In the genomic region with DNA sequence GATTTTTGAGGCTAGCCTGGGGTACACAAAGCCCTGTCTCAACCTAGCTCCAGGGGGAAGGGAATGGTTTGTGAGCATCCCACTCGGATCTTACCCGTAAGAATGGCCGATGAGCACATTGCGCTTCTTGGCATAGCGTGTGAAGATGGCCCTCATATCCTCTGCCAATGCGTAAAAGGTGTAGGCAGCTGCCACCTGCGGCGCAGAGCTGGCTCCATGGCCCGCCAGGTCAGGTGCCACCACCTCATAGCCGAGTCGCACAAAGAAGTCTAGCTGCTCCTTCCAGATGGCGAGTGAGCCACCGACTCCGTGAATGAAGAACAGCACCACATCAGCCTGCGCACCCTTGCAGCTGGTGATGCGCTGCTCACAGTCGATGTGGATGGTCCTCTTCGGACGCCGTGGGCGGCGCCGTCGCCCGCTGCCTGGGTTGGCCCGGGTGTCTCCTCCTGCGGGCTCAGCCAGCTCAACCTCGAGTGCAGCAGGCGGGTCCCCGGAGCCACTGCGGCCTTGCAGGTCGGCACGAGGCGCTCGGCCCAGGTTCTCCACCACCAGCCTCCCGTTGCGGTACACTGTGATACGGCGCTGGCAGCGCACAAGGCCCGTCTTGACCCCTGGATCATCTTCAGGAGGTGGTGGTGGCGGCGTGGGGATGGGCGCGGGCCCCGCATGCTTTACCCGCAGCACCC, we compare ENCODE assay signal across 11 mouse cellular contexts. TPM values are rescaled to one million over a fixed set of nuclear protein-coding genes. Genes with fewer than 3 reads are reported as not detected.
DNase-seq lines count a peak whose midpoint lies in the region; ATAC-seq and TF ChIP-seq lines count a peak whose summit lies in the region.
"Had no signal": no experiment of that assay in that cellular context is flagged by ENCODE, and none has a peak within 500 bp of the region (broad histone marks: within the 10 kb centered on the region; RNA-seq: fewer than 3 reads in every experiment).

No protein-coding gene starts in this region.

- intact Hi-C loops in left cerebral cortex, adult 2 months (cut with DNase I): loop anchor here (5.0 to 10.0 kb wide), 2 partner anchors 89 to 566 kb away; a partner anchor contains a TSS
- intact Hi-C loops in left cerebral cortex, postnatal 25 days (cut with DNase I): loop anchor here (2.0 to 5.0 kb wide), 3 partner anchors 16 to 564 kb away; a partner anchor contains a TSS

- no peak overlapping the region for H3K27ac ChIP-seq in left cerebral cortex, adult 2 months
- H3K27ac ChIP-seq in hindbrain, embryonic 10.5 days: peak overlapping the region; percentile 18; the same call in 1 of the 2 replicates
- no peak overlapping the region for H3K27ac ChIP-seq in midbrain, embryonic 15.5 days
- H3K27ac ChIP-seq in intestine, postnatal 0 days (ENCODE audit: low read depth, low read length): no peak overlapping the region
- H3K27ac ChIP-seq: liver, embryonic 14.5 days had no signal

- no peaks in the 10 kb centered on the region for H3K9me3 ChIP-seq in hindbrain, embryonic 10.5 days
- no peaks in the 10 kb centered on the region for H3K9me3 ChIP-seq in midbrain, embryonic 15.5 days
- no peaks in the 10 kb centered on the region for H3K9me3 ChIP-seq in intestine, postnatal 0 days (ENCODE audit: control insufficient read depth)

- no peak for TF ChIP-seq CTCF in left cerebral cortex, adult 2 months (IDR thresholded peaks at IDR 0.05)
- TF ChIP-seq CTCF in intestine, postnatal 0 days (IDR thresholded peaks at IDR 0.05; ENCODE audit: low read depth): no peak

- DNase-seq in cerebellum, adult 11-12 months: peak; percentile 70
- DNase-seq in cerebellum, postnatal 4 days (ENCODE audit: low spot score in 2 of 2): no peak
- DNase-seq in left cerebral cortex, adult 2 months (ENCODE audit: extremely low spot score in 1 of 2, low spot score in 2 of 2): no peak
- no peak for DNase-seq in left cerebral cortex, postnatal 25 days (ENCODE audit: low spot score in 2 of 2)
- DNase-seq in hindbrain, embryonic 10.5 days (ENCODE audit: low spot score): no peak
- DNase-seq: gastrocnemius, postnatal 36 days; retina, postnatal 1 day had no signal

- peaks cover 17% of the 10 kb centered on the region for H3K27me3 ChIP-seq in hindbrain, embryonic 10.5 days (ENCODE audit: insufficient read depth, poor library complexity, severe bottlenecking)
- no peaks in the 10 kb centered on the region for H3K27me3 ChIP-seq in midbrain, embryonic 15.5 days (replicated peaks)
- H3K27me3 ChIP-seq in intestine, postnatal 0 days (replicated peaks; ENCODE audit: control insufficient read depth, insufficient read depth, low read length): no peaks in the 10 kb centered on the region

- peaks cover 57% of the 10 kb centered on the region for H3K36me3 ChIP-seq in hindbrain, embryonic 10.5 days
- H3K36me3 ChIP-seq in midbrain, embryonic 15.5 days (replicated peaks): peaks cover 37% of the 10 kb centered on the region; the same call in 1 of the 2 replicates
- no peaks in the 10 kb centered on the region; the same call in 1 of the 2 replicates for H3K36me3 ChIP-seq in intestine, postnatal 0 days (ENCODE audit: control insufficient read depth, insufficient read depth)

- ATAC-seq in midbrain, embryonic 15.5 days (replicated peaks): no peak
- no peak for ATAC-seq in inflammation-experienced regulatory T-cells, adult 6 months
- ATAC-seq in intestine, postnatal 0 days: no peak

- H3K4me1 ChIP-seq in hindbrain, embryonic 10.5 days (replicated peaks): peaks cover 51% of the 10 kb centered on the region
- H3K4me1 ChIP-seq in midbrain, embryonic 15.5 days: peaks cover 51% of the 10 kb centered on the region
- H3K4me1 ChIP-seq in intestine, postnatal 0 days (replicated peaks; ENCODE audit: control insufficient read depth, insufficient read depth, low read length): peaks cover 5% of the 10 kb centered on the region; the same call in 1 of the 2 replicates

- whole genome bisulfite sequencing in hindbrain, embryonic 10.5 days: 73% methylated on average over 47 of the region's 47 CpGs
- 83% methylated on average over 47 of the region's 47 CpGs for WGBS in midbrain, embryonic 15.5 days
- WGBS in intestine, postnatal 0 days: 87% methylated on average over 41 of the region's 47 CpGs

- peak overlapping the region; percentile 92; the same call in 1 of the 2 replicates for H3K4me2 ChIP-seq in midbrain, embryonic 15.5 days
- no peak overlapping the region for H3K4me2 ChIP-seq in intestine, postnatal 0 days (replicated peaks; ENCODE audit: low read depth)

- H3K4me3 ChIP-seq in left cerebral cortex, adult 2 months: peak overlapping the region; percentile 95
- H3K4me3 ChIP-seq in hindbrain, embryonic 10.5 days: peak overlapping the region; percentile 86
- no peak overlapping the region for H3K4me3 ChIP-seq in midbrain, embryonic 15.5 days
- no peak overlapping the region for H3K4me3 ChIP-seq in intestine, postnatal 0 days (ENCODE audit: low read depth, low read length)

- H3K9ac ChIP-seq in midbrain, embryonic 15.5 days: no peak overlapping the region
- H3K9ac ChIP-seq in intestine, postnatal 0 days (ENCODE audit: low read depth, low read length): no peak overlapping the region
- H3K9ac ChIP-seq: liver, embryonic 14.5 days had no signal

RNA-seq across cellular contexts. Expression of a gene that starts 2.2 kb away (rescaled TPM):
- total RNA-seq in left cerebral cortex, adult 2 months (2021): 100 to 1,000 TPM; 302 to 335 TPM
- total RNA-seq in left cerebral cortex, postnatal 25 days (2021): 100 to 1,000 TPM; 299 to 324 TPM
- polyA plus RNA-seq in hindbrain, embryonic 10.5 days (2016; fragmentation: Nextera tagmentation; extraction: Ambion mirVana): 76.3 and 88.4 TPM in 2 replicates
- polyA plus RNA-seq in midbrain, embryonic 15.5 days (2015; fragmentation: Nextera tagmentation; extraction: Ambion mirVana): 188 and 206 TPM in 2 replicates
- polyA plus RNA-seq in inflammation-experienced regulatory T-cells, adult 6 months (2017; shearing (Covaris generic)): 10 to 100 TPM; 21.0 to 24.0 (median 23.1) TPM
- 15.2 and 15.9 TPM in 2 replicates for polyA plus RNA-seq in intestine, postnatal 0 days (2015; fragmentation: Nextera tagmentation; extraction: Ambion mirVana)

RNA-seq across cellular contexts. Expression of a gene that starts 3.5 kb away (rescaled TPM):
- total RNA-seq in left cerebral cortex, adult 2 months (2021): 10 to 100 TPM; 49.2 to 57.1 TPM
- total RNA-seq in left cerebral cortex, postnatal 25 days (2021): 10 to 100 TPM; 59.7 to 60.8 TPM
- 221 and 249 TPM in 2 replicates for polyA plus RNA-seq in hindbrain, embryonic 10.5 days (2016; fragmentation: Nextera tagmentation; extraction: Ambion mirVana)
- polyA plus RNA-seq in midbrain, embryonic 15.5 days (2015; fragmentation: Nextera tagmentation; extraction: Ambion mirVana): 173 and 174 TPM in 2 replicates
- 10 to 100 TPM; 68.3 to 83.2 (median 80.6) TPM for polyA plus RNA-seq in inflammation-experienced regulatory T-cells, adult 6 months (2017; shearing (Covaris generic))
- 187 and 190 TPM in 2 replicates for polyA plus RNA-seq in intestine, postnatal 0 days (2015; fragmentation: Nextera tagmentation; extraction: Ambion mirVana)

RNA-seq across cellular contexts. Expression of a gene that starts 7.7 kb away (rescaled TPM):
- 10 to 100 TPM; 75.0 to 87.0 TPM for total RNA-seq in left cerebral cortex, adult 2 months (2021)
- total RNA-seq in left cerebral cortex, postnatal 25 days (2021): 10 to 100 TPM; 80.9 to 84.8 TPM
- polyA plus RNA-seq in hindbrain, embryonic 10.5 days (2016; fragmentation: Nextera tagmentation; extraction: Ambion mirVana): 147 and 169 TPM in 2 replicates
- 240 and 242 TPM in 2 replicates for polyA plus RNA-seq in midbrain, embryonic 15.5 days (2015; fragmentation: Nextera tagmentation; extraction: Ambion mirVana)
- polyA plus RNA-seq in inflammation-experienced regulatory T-cells, adult 6 months (2017; shearing (Covaris generic)): 10 to 100 TPM; 24.3 to 40.4 (median 25.5) TPM
- 82.8 and 91.7 TPM in 2 replicates for polyA plus RNA-seq in intestine, postnatal 0 days (2015; fragmentation: Nextera tagmentation; extraction: Ambion mirVana)

RNA-seq across cellular contexts. Expression of a gene that starts 24.5 kb away (rescaled TPM):
- 10 to 100 TPM; 62.5 to 64.0 TPM for total RNA-seq in left cerebral cortex, adult 2 months (2021)
- total RNA-seq in left cerebral cortex, postnatal 25 days (2021): 10 to 100 TPM; 59.9 to 60.9 TPM
- polyA plus RNA-seq in hindbrain, embryonic 10.5 days (2016; fragmentation: Nextera tagmentation; extraction: Ambion mirVana): 3.3 and 6.8 TPM in 2 replicates
- 9.6 and 10.9 TPM in 2 replicates for polyA plus RNA-seq in midbrain, embryonic 15.5 days (2015; fragmentation: Nextera tagmentation; extraction: Ambion mirVana)
- under 1 TPM in 2 of 3 experiments, not detected in 1; 0.11 to 0.31 TPM for polyA plus RNA-seq in inflammation-experienced regulatory T-cells, adult 6 months (2017; shearing (Covaris generic))
- polyA plus RNA-seq in intestine, postnatal 0 days (2015; fragmentation: Nextera tagmentation; extraction: Ambion mirVana): 0.54 and 0.74 TPM in 2 replicates

RNA-seq across cellular contexts. Expression of a gene that starts 26.6 kb away (rescaled TPM):
- 10 to 100 TPM; 33.0 to 37.4 TPM for total RNA-seq in left cerebral cortex, adult 2 months (2021)
- total RNA-seq in left cerebral cortex, postnatal 25 days (2021): 10 to 100 TPM; 28.6 to 33.2 TPM
- polyA plus RNA-seq in hindbrain, embryonic 10.5 days (2016; fragmentation: Nextera tagmentation; extraction: Ambion mirVana): 18.2 and 22.5 TPM in 2 replicates
- polyA plus RNA-seq in midbrain, embryonic 15.5 days (2015; fragmentation: Nextera tagmentation; extraction: Ambion mirVana): 12.0 and 13.9 TPM in 2 replicates
- 1 to 10 TPM; 2.6 to 6.5 (median 3.4) TPM for polyA plus RNA-seq in inflammation-experienced regulatory T-cells, adult 6 months (2017; shearing (Covaris generic))
- polyA plus RNA-seq in intestine, postnatal 0 days (2015; fragmentation: Nextera tagmentation; extraction: Ambion mirVana): 6.3 and 6.6 TPM in 2 replicates

Comparison
In these comparisons a context has a peak if more than half of its experiments do, and no peak if none do; other contexts are left out.
1. H3K4me3 ChIP-seq: peak in left cerebral cortex, adult 2 months (single experiment) and hindbrain, embryonic 10.5 days (single experiment); none in midbrain, embryonic 15.5 days (single experiment) and intestine, postnatal 0 days (single experiment).